Mouse (Mus musculus): Measurements from ENCODE around the gene Elmod3.

DNA sequence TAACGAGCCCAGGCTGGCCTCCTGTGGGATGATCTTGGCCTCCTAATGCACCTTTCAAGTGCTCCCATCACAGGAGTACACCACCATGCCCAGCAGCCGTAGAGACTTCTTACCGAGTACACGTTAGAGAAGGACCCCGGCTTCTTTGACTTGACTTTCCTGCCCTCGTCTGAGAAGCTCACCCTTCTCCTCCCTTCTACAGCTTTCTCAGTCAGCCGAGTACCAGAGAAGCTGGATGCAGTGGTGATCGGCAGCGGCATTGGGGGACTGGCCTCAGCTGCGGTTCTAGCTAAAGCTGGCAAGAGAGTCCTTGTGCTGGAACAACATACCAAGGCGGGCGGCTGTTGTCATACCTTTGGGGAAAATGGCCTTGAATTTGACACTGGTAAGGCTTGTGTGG is 2.6 kb upstream of the Elmod3 start:
- no peak for TF ChIP-seq CTCF (IDR thresholded peaks at IDR 0.05; ENCODE audit: low read depth)
- TF ChIP-seq EP300 (IDR thresholded peaks at IDR 0.05; ENCODE audit: low read depth): no peak

Data from heart, postnatal 0 days (tissue).